Mouse (Mus musculus) ES-E14 (cell line): ENCODE measurements around the gene Cars.

ENCODE experiments used
- CHD2 ChIP-seq: IDR thresholded peaks from 2 replicates; pipeline ENCODE4 v1.6.1; 2014; ENCODE audit warnings: mild to moderate bottlenecking, low read depth, low read length, inconsistent platforms
- HCFC1 ChIP-seq: IDR thresholded peaks from 2 replicates; pipeline ENCODE4 v1.6.1; 2012; ENCODE audit warnings: low read length, inconsistent platforms, borderline replicate concordance; ENCODE audit not compliant: insufficient read depth
- MAFK ChIP-seq: IDR thresholded peaks from 2 replicates; pipeline ENCODE4 v1.6.1; 2014; ENCODE audit warnings: mild to moderate bottlenecking, low read depth, low read length, inconsistent platforms; ENCODE audit not compliant: insufficient read depth
- ZC3H11A ChIP-seq: IDR thresholded peaks from 2 replicates; pipeline ENCODE4 v1.6.1; 2012; ENCODE audit warnings: low read depth, mild to moderate bottlenecking, inconsistent platforms, low read length, borderline replicate concordance
- ZNF384 ChIP-seq: IDR thresholded peaks from 2 replicates; pipeline ENCODE4 v1.6.1; 2012; ENCODE audit warnings: low read depth, low read length, inconsistent platforms

GRCm38 (mm10) chr7:143532410-143532809 is 67.5 kb downstream of the Cars start:
- no peak for TF ChIP-seq ZNF384
- no peak for TF ChIP-seq MAFK
- TF ChIP-seq CHD2: no peak
- TF ChIP-seq ZC3H11A: no peak
- no peak for TF ChIP-seq HCFC1
